Mouse (Mus musculus): ENCODE data around the gene Stxbp1.

The Stxbp1 gene

GRCm38 (mm10) chr2:32752181-32752580 lies 94.9 kb downstream of the Stxbp1 start:
- DNase-seq (ENCODE audit: low spot score): no peak

DNA sequence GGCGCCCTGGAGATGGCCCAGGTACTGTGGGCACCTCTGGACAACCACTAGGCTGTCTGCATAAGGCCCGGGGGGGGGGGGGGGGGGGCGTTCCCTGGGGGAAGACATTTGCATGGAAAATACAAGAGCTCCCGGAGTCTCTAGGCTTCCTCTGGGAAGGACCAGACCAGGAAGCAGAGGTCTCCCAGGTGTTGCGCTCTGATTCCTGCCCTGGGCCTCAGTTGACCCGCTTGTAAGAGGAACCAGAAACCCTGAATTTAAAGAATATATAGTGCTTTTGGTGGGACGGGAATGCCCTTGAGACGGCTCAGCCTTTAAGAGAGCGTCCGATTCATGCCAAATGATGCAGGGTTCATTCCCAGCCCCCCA lies 95.4 kb downstream of the Stxbp1 start:
- DNase-seq (ENCODE audit: low spot score): no peak

GRCm38 (mm10) chr2:32750887-32751664 lies 96.0 kb downstream of the Stxbp1 start:
- no peak for DNase-seq (ENCODE audit: low spot score)

DNA sequence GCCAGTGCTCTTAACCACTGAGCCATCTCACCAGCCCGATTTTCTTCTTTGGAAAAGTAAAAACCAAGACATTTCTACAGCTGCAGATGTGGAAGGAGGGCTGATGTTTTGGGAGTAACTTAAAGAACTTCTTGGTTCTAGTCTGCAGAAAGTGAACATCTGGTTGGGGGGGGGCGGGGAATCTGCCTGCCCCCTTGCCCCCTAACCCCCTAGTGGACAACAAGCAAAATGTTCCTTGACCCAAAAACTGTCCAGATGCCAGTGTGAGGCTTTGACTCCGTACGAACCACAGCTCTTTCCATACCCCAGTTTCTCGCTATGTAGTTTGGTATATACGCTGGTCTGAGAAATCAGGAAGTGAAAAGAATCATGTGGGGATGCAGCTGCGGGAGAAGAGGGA lies 96.8 kb downstream of the Stxbp1 start:
- no peak for DNase-seq (ENCODE audit: low spot score)

DNA sequence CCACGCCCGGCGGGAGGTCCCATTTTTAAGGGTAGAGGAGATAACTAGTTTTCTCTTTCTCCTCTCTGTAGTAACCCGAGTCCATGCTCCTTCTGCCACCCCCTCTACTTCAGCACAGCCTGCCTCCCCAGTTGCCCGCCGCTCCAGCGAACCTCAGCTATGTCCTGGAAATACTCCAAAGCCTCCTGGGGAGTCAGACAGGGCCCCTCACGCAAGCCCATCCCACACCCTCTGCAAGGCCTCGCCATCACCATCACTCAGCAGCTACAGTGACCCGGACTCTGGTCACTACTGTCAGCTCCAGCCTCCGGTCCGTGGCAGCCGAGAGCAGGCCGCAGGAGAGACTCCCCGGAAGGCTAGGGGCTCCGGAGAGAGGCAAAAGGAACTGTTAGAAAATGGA lies 98.0 kb downstream of the Stxbp1 start:
- no peak for DNase-seq (ENCODE audit: low spot score)

GRCm38 (mm10) chr2:32744272-32744982 lies 102.6 kb downstream of the Stxbp1 start:
- no peak for DNase-seq (ENCODE audit: low spot score)

- no peak for DNase-seq (ENCODE audit: low spot score)
Observed at GRCm38 (mm10) chr2:32742173-32742531, 104.9 kb downstream of the Stxbp1 start.

GRCm38 (mm10) chr2:32741273-32742172 lies 105.5 kb downstream of the Stxbp1 start:
- no peak for DNase-seq (ENCODE audit: low spot score)

DNA sequence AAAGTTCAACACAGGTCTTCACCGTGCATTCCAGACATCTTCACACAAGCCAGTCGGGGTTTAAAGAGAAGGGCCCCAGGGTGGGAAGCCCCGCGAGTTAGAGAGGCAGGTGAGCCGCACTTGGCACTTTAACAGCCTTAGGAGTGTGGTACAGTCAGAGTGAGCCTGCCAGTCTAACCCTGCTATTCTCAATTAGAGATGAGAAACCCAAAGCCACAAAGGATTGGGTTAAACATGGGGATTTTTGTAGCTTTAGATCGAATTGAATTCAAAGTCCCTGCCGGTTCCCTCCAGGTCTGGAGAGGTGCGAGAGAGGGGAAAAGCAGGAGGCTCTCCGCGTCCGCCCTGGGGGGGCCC lies 106.2 kb downstream of the Stxbp1 start, which contains the start of gene 6330409D20Rik:
6330409D20Rik (minus strand) TSS at position 101 of the 357 bp plus-strand sequence.
- no peak for DNase-seq (ENCODE audit: low spot score)

- no peak for DNase-seq (ENCODE audit: low spot score)
Observed at GRCm38 (mm10) chr2:32739311-32739710, 107.7 kb downstream of the Stxbp1 start.
